Mouse (Mus musculus): ENCODE data around the gene Magi1. TPM values are rescaled to one million over a fixed set of nuclear protein-coding genes. Genes with fewer than 3 reads are reported as not detected.

Magi1 gene
- polyA plus RNA-seq, 1 experiment from 2014 or later, result 9.8 TPM

DNA sequence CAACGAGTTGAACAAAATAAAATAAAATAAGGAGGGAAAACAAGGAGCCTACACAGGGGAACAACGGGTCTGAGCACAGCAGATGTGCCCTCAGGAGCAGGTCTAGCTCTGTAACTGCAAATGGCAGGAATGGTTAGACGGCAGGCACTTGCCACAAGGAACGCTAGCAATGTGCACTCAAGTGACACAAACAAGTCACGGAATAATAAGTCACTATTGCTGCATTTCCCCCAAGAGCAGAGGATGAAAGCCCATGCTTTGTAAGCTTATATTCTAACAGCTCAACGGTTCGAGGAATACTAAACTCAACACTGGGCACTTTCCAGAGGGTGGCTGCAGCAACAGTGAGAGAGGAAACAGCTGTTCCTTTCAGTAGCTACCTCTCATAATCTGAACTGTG, 462.2 kb downstream of the Magi1 start:
- no peak for ATAC-seq (ENCODE audit: insufficient read depth, low FRiP score, low read depth)
- WGBS, result 57% methylated on average over 7 of the region's 7 CpGs
- H3K27me3 ChIP-seq (replicated peaks), result no peaks in the 10 kb centered on the region
- no peaks in the 10 kb centered on the region for H3K9me3 ChIP-seq
- H3K36me3 ChIP-seq, result no peaks in the 10 kb centered on the region
- H3K9ac ChIP-seq, result no peak overlapping the region
- H3K4me1 ChIP-seq, result peaks cover 4% of the 10 kb centered on the region; the same call in 1 of the 2 replicates
- H3K4me2 ChIP-seq, result no peak overlapping the region
- H3K4me3 ChIP-seq (replicated peaks), result no peak overlapping the region
- no peak overlapping the region for H3K27ac ChIP-seq

DNA sequence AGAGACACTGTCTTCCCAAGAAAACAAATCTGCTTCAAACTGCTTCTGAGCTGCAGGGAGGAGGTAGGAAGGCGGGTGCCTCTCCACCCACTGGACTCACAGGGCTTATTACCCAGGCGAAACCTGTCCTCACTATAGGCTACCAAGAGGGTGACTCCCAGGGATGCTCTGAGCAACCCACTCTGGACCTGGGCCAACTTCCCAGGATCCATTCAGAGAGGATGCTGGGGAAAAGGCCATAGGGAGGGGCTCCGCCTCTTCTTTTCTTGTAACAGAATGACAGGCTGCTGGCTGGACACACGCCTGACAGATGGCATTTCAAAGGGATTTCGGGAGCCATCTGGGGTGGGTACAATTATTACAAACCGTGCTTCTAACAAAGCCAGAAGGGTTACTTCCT, 463.8 kb downstream of the Magi1 start:
- H3K4me2 ChIP-seq, result no peak overlapping the region
- H3K4me1 ChIP-seq, result peaks cover 4% of the 10 kb centered on the region; the same call in 1 of the 2 replicates
- WGBS, result 53% methylated on average over 6 of the region's 6 CpGs
- H3K27ac ChIP-seq, result no peak overlapping the region
- H3K9me3 ChIP-seq, result no peaks in the 10 kb centered on the region
- H3K27me3 ChIP-seq (replicated peaks), result no peaks in the 10 kb centered on the region
- no peak for ATAC-seq (ENCODE audit: insufficient read depth, low FRiP score, low read depth)
- H3K4me3 ChIP-seq (replicated peaks), result no peak overlapping the region
- H3K36me3 ChIP-seq, result no peaks in the 10 kb centered on the region
- H3K9ac ChIP-seq, result no peak overlapping the region

DNA sequence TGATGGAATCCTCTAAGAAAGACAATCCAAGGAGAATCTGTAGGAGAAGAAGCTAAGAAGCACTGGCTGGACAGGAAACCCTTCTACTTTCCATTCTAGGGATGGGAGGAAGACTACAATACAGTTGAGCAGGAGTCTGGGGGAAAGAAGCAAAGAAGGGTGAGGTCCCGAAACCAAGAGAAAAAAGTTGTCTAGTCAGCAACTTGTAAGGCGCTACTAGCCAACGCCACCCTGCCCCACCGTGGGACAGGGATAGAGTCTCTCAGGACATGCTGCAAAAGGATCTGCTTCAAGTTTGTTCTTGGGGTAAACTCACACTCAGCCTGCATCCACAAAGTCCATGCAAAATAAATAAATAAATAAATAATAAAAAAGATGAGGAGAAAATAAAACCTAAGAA, 464.4 kb downstream of the Magi1 start:
- Histone ChIP-seq H3K36me3 (no peaks in the 10 kb centered on the region), H3K27ac (no peak overlapping the region), H3K4me2 (no peak overlapping the region), H3K27me3 (replicated peaks) (no peaks in the 10 kb centered on the region), H3K9ac (no peak overlapping the region), H3K9me3 (no peaks in the 10 kb centered on the region), H3K4me3 (replicated peaks) (no peak overlapping the region), H3K4me1 (peaks cover 4% of the 10 kb centered on the region; the same call in 1 of the 2 replicates)
- 93% methylated on average over 4 of the region's 4 CpGs for WGBS
- ATAC-seq (ENCODE audit: insufficient read depth, low FRiP score, low read depth), result no peak

DNA sequence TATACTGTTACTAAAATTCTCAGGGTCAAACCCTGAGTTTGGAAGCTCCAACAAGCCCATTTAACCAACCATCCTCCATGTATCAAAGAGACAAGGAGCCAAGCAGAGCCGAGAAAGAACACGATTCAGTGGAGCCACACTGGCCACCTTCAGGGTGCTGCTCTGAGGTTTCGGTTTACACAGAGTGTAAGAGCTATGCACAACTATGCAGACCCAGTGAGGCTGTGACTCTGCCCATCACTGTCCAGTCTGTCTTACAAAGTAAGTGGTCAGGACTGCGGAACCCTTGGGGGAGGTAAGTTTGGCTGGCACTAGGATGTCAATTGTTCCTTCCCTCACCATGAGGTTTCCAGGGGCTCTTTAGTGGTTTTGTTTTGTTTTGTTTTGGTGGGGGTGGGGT, 465.2 kb downstream of the Magi1 start:
- no peak for ATAC-seq (ENCODE audit: insufficient read depth, low FRiP score, low read depth)
- no peak overlapping the region for H3K4me2 ChIP-seq

DNA sequence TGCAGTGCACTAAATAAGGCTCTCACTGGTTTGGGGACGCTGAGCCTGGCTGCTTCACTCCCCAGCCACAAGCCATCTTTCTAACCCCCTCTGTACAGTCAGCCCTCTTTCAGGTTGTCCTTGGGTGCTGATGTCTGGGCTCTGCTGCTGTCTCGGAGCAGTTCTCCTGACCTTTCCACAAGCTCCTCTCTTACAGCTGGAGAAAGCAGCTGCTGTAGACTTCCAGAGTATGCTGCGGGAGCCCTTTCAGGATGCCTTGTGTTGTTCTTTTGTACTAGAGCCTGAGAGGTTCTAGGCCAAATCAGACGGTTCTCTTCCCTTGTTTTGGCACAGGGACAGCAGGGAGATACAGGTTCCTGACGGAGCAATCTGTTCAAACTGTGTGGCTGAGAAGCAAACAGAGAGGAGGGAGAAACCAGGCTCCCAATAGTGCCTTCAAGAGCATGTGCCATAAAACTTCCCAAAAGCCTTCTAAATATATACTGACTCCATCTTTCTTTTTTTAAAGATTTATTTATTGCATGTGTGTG, 478.2 kb downstream of the Magi1 start:
- H3K27ac ChIP-seq, result no peak overlapping the region
- ATAC-seq (ENCODE audit: insufficient read depth, low FRiP score, low read depth), result no peak
- no peaks in the 10 kb centered on the region for H3K4me1 ChIP-seq
- H3K36me3 ChIP-seq, result no peaks in the 10 kb centered on the region
- no peaks in the 10 kb centered on the region for H3K27me3 ChIP-seq (replicated peaks)
- H3K9me3 ChIP-seq, result no peaks in the 10 kb centered on the region
- no peak overlapping the region for H3K4me3 ChIP-seq (replicated peaks)
- 81% methylated on average over 5 of the region's 5 CpGs for WGBS
- no peak overlapping the region for H3K4me2 ChIP-seq
- H3K9ac ChIP-seq, result no peak overlapping the region

More for the DNA sequence above, 465.2 kb downstream of the Magi1 start:
- peaks cover 4% of the 10 kb centered on the region; the same call in 1 of the 2 replicates for H3K4me1 ChIP-seq
- no peaks in the 10 kb centered on the region for H3K27me3 ChIP-seq (replicated peaks)
- WGBS, result 79% methylated on average over 4 of the region's 4 CpGs
- H3K9ac ChIP-seq, result no peak overlapping the region
- H3K9me3 ChIP-seq, result no peaks in the 10 kb centered on the region
- no peak overlapping the region for H3K27ac ChIP-seq
- no peak overlapping the region for H3K4me3 ChIP-seq (replicated peaks)
- H3K36me3 ChIP-seq, result no peaks in the 10 kb centered on the region

DNA sequence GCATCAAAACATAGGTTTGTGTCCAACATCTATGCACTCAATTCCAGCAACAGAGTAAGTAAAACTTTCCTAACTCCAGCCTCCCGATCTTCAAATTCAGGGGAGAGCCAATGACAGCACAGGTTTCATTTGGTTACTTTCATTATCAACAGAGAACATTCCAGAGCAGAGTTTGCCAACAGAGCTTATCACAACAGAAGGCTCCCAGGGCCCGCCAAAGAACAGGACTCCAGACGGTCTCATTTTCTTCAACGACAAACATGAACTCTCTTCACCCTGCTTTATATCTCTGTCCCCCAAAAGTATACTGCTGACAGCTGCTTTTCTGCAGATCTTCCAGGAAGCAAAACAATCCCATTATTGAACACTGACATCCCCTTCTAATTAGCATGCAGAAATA, 481.3 kb downstream of the Magi1 start:
- Histone ChIP-seq H3K36me3 (no peaks in the 10 kb centered on the region), H3K9me3 (no peaks in the 10 kb centered on the region), H3K4me1 (no peaks in the 10 kb centered on the region), H3K4me3 (replicated peaks) (no peak overlapping the region), H3K4me2 (no peak overlapping the region), H3K9ac (no peak overlapping the region), H3K27me3 (replicated peaks) (no peaks in the 10 kb centered on the region), H3K27ac (no peak overlapping the region)
- ATAC-seq (ENCODE audit: insufficient read depth, low FRiP score, low read depth), result no peak
- 26% methylated on average over 4 of the region's 4 CpGs for WGBS

DNA sequence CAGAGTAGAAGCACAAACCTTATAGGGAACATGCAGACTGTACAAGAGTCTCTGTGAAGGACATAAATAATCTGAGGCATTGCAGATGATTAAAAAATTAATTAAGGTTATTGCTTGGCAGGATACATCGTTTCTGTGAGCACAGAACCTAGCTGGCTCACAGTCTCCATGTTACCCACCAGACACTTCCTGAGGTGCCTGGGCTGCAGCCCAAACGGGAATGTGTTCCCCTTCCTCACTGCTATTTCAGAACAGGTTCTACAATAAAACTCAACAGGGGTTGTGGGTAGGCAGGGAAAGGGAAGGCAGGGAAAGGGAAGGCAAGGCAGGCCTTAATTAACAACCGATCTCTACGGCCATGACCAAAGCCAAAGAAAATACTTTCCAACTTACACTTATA, 483.3 kb downstream of the Magi1 start:
- ATAC-seq (ENCODE audit: insufficient read depth, low FRiP score, low read depth), result no peak

DNA sequence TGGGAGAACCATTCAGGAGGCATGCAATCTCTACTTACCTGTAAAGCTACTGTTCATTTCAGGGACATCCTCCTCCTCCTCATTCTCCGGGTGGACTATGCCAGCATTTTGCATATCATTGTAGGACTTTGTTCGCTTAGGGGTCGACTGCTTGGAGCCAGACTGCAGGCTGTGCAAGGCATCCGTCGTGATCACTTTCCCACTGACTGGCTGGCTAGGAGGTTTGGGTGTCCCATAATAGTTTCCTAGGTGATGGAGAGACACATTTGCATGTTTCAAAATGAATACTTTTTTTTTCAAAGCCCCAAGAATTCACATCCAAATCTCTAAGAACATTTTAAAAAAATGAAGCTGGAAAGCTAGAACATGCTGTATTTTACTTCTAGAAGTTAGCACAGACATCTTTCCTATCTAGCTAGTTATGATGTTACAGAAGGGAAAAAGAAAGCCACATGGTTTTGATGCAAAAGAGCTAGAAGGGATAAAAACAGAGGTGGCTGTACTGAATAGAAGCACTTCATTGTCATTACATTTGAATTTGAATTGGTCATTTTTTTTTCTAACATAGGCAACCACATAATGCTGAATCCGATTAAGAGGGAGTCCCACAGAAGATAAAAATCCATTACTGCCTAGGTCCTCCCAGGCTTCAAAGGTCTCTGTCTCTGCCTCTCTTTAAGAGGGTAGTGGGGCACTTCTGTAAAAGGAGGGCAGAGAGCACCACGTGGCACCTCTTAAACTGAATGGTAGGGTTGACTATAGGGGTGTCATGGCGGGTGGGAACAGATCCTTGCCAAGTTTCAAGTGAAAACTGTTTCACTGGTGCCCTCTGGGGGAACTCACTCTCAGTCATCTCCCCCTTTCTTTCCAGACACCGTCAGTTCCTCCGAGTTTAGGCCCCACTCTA, 491.2 kb downstream of the Magi1 start:
- H3K4me2 ChIP-seq, result no peak overlapping the region
- H3K4me3 ChIP-seq (replicated peaks), result no peak overlapping the region
- H3K36me3 ChIP-seq, result no peaks in the 10 kb centered on the region
- no peak overlapping the region for H3K9ac ChIP-seq
- H3K4me1 ChIP-seq, result no peaks in the 10 kb centered on the region
- no peak for ATAC-seq (ENCODE audit: insufficient read depth, low FRiP score, low read depth)
- H3K27ac ChIP-seq, result no peak overlapping the region
- H3K9me3 ChIP-seq, result no peaks in the 10 kb centered on the region
- 83% methylated on average over 10 of the region's 10 CpGs for WGBS
- no peaks in the 10 kb centered on the region for H3K27me3 ChIP-seq (replicated peaks)

More for the DNA sequence above, 483.3 kb downstream of the Magi1 start:
- Histone ChIP-seq H3K9me3 (no peaks in the 10 kb centered on the region), H3K27me3 (replicated peaks) (no peaks in the 10 kb centered on the region), H3K4me2 (no peak overlapping the region), H3K4me3 (replicated peaks) (no peak overlapping the region), H3K9ac (no peak overlapping the region), H3K27ac (no peak overlapping the region), H3K4me1 (no peaks in the 10 kb centered on the region), H3K36me3 (no peaks in the 10 kb centered on the region)
- WGBS, result 71% methylated on average over 4 of the region's 4 CpGs

DNA sequence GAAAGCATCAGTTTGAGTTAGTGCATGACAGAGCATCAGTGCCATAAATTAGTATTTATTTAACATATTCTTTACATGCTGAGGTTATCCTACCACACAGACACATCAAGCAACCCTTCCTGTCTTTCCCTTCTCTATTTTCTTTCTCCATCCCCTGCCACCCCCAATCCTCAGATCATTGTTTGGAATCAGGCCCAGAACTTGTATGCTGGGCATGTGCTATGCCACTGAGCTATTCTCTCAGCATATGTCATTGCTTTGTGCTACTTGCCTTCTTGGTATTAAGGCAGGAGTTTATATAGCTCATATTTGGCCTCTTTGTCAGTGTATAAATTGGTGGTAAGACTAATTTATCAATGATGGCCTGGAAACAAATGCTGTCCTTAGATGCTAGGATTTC, 494.0 kb downstream of the Magi1 start:
- no peaks in the 10 kb centered on the region for H3K36me3 ChIP-seq
- no peak overlapping the region for H3K4me2 ChIP-seq
- no peak overlapping the region for H3K27ac ChIP-seq
- no peak overlapping the region for H3K4me3 ChIP-seq (replicated peaks)
- no peaks in the 10 kb centered on the region for H3K27me3 ChIP-seq (replicated peaks)
- ATAC-seq (ENCODE audit: insufficient read depth, low FRiP score, low read depth), result no peak
- no peak overlapping the region for H3K9ac ChIP-seq
- H3K4me1 ChIP-seq, result no peaks in the 10 kb centered on the region
- H3K9me3 ChIP-seq, result no peaks in the 10 kb centered on the region

DNA sequence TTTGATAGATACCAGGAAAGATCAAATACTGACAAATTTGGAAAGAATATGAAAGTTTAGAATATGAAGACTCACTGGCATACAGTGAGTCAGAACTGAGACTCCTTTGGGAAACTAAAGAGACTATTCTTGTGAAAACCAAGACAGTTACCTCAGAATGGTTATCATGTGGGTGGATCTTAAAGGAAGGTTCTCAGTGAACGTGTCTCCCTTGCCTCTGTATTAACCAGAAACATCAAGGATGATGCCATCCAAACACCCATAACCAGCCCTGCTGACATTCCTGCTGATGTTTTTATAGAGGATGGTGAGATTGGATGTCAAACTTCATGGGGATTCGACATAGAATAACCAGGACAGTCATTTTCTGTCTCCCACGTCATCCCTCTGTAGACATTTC, 496.7 kb downstream of the Magi1 start:
- Histone ChIP-seq H3K27me3 (replicated peaks) (no peaks in the 10 kb centered on the region), H3K27ac (no peak overlapping the region), H3K4me2 (no peak overlapping the region), H3K9ac (no peak overlapping the region), H3K4me1 (no peaks in the 10 kb centered on the region), H3K9me3 (no peaks in the 10 kb centered on the region), H3K4me3 (replicated peaks) (no peak overlapping the region), H3K36me3 (no peaks in the 10 kb centered on the region)
- WGBS, result 91% methylated on average over 3 of the region's 3 CpGs
- no peak for ATAC-seq (ENCODE audit: insufficient read depth, low FRiP score, low read depth)

DNA sequence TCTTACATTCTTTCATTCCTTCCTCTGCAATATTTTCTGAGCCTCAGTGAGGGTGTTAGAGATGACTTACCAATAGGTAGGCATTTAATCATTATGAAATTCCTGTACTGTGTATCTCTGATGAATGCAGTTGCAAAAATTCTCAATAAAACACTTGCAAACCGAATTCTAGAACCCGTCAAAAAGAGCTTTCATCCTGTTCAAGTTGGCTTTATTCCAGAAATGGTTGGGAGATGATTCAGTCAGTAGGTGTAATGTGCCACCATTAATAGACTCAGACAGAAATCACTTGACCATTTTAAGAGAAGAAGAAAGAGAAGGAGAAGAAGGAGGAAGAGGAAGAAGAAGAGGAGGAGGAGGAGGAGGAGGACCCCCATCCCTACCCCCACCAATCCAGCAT, 497.5 kb downstream of the Magi1 start:
- Histone ChIP-seq H3K27ac (no peak overlapping the region), H3K4me2 (no peak overlapping the region)
- 69% methylated on average over 2 of the region's 2 CpGs for WGBS

DNA sequence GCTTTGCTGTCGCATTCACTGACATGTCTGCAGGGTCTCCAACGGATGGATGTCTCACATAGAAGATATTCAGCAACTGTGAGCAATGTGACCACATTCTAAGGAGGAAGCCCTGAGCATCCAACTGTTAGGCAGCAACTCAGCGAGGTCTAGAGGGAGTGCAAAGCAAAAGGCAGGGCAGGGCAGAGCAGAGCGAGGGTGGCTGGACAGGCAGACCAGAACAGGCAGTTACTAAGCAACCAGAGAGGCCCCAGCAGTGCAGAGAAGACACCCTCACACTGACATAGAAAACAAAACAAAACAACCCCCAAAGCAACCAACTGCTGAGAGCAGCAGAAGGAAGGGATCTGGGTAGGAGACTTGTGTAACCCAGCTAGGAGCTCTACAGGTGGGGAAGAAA, 512.6 kb downstream of the Magi1 start:
- no peak overlapping the region for H3K9ac ChIP-seq
- no peaks in the 10 kb centered on the region for H3K27me3 ChIP-seq (replicated peaks)
- no peak overlapping the region for H3K4me2 ChIP-seq
- WGBS, result 49% methylated on average over 4 of the region's 4 CpGs
- no peak overlapping the region for H3K4me3 ChIP-seq (replicated peaks)
- ATAC-seq (ENCODE audit: insufficient read depth, low FRiP score, low read depth), result no peak
- H3K27ac ChIP-seq, result no peak overlapping the region
- no peaks in the 10 kb centered on the region for H3K9me3 ChIP-seq
- no peaks in the 10 kb centered on the region for H3K4me1 ChIP-seq
- H3K36me3 ChIP-seq, result no peaks in the 10 kb centered on the region

More for the DNA sequence above, 497.5 kb downstream of the Magi1 start:
- Histone ChIP-seq H3K36me3 (no peaks in the 10 kb centered on the region), H3K27me3 (replicated peaks) (no peaks in the 10 kb centered on the region), H3K9ac (no peak overlapping the region), H3K9me3 (no peaks in the 10 kb centered on the region), H3K4me3 (replicated peaks) (no peak overlapping the region), H3K4me1 (no peaks in the 10 kb centered on the region)
- ATAC-seq (ENCODE audit: insufficient read depth, low FRiP score, low read depth), result no peak
